Mouse (Mus musculus): Measurements from ENCODE around the gene Ndufaf7. TPM values are rescaled to one million over a fixed set of nuclear protein-coding genes. Genes with fewer than 3 reads are reported as not detected.

Ndufaf7 gene
- polyA plus RNA-seq (2012; rRNA removed) (18.3 and 27.8 TPM in 2 replicates), polyA plus RNA-seq (2014; fragmentation: Nextera tagmentation; extraction: Ambion mirVana) (49.7 and 53.2 TPM in 2 replicates)

DNA sequence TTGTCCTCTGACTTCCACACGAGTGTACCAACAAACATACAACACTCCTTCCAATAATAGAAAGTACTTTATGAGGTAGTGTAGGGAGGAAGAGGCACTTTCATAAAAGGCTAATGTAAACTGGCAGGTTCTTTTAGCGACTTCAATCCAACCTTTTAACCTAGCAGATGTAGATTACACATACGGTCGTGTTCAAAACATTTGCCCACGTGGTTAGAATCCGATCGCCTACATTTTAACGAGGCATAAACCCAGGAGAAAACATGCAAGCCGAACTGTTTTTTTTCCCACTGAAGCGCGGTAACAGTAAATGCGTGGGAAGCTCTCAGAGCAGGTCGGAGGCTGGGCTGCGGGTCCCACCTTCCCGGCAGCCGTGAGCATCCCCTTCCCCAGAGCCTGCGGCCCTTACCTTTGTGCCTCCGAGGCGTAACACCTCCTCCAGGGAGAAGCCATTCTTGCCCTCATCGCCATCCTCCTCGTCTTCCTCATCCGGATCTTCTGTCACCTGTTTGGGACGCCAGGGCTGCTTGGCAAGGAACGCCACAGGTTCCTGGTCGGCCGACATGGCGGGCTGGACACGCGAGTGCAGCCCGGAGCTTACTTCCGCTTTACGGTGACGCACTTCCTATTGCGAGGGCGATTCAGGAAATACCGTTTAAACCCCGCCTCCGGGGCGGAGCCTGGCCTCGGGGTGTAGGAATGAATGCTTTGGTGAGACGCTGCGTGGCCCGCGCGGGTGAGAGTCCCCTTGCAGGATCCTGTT lies at the start of gene Ndufaf7, which contains the start of gene Cebpz:
Ndufaf7 (plus strand) TSS at position 671 of the 763 bp plus-strand sequence.
Cebpz (minus strand) TSS at position 601 of the 763 bp plus-strand sequence.
- TF ChIP-seq POLR2A (IDR thresholded peaks at IDR 0.05; ENCODE audit: borderline replicate concordance, extremely low read depth, insufficient read depth, insufficient read length): peak; percentile 77; the same call in 1 of the 2 replicates
- peak within 1 kb of the TSS; percentile 79 for H3K4me3 ChIP-seq (replicated peaks; ENCODE audit: low read length)
- H3K9ac ChIP-seq (ENCODE audit: low read depth, low read length, severe bottlenecking): peak within 1 kb of the TSS; percentile 82
- peak within 1 kb of the TSS; percentile 60 for H3K4me2 ChIP-seq (replicated peaks; ENCODE audit: low read depth, low read length, severe bottlenecking)
- no peaks in the 10 kb centered on the region for H3K27me3 ChIP-seq (ENCODE audit: control insufficient read depth, insufficient read depth, low read length)
- no peaks in the 10 kb centered on the region for H3K9me3 ChIP-seq (ENCODE audit: control insufficient read depth, low read length)
- under 1% methylated on average over 45 of the region's 45 CpGs for WGBS
- H3K4me1 ChIP-seq (ENCODE audit: control insufficient read depth, insufficient read depth, low read length): peaks cover 5% of the 10 kb centered on the region
- DNase-seq (ENCODE audit: low spot score) (peak; percentile 97), ATAC-seq (ENCODE audit: low FRiP score, low read depth) (peak; percentile 100)
- no peak within 1 kb of the TSS for H3K27ac ChIP-seq (replicated peaks; ENCODE audit: low read depth, low read length)
- H3K36me3 ChIP-seq (ENCODE audit: control insufficient read depth, insufficient read depth, low read length): peaks cover 35% of the 10 kb centered on the region

- H3K36me3 ChIP-seq (ENCODE audit: control insufficient read depth, insufficient read depth, low read length): no peaks in the 10 kb centered on the region
- DNase-seq (ENCODE audit: low spot score) (no peak), ATAC-seq (ENCODE audit: low FRiP score, low read depth) (no peak)
- WGBS: 82% methylated on average over 4 of the region's 4 CpGs
- H3K4me2 ChIP-seq (replicated peaks; ENCODE audit: low read depth, low read length, severe bottlenecking): no peak overlapping the region
- no peak for TF ChIP-seq POLR2A (IDR thresholded peaks at IDR 0.05; ENCODE audit: borderline replicate concordance, extremely low read depth, insufficient read depth, insufficient read length)
- H3K4me1 ChIP-seq (ENCODE audit: control insufficient read depth, insufficient read depth, low read length): no peaks in the 10 kb centered on the region
- no peaks in the 10 kb centered on the region for H3K27me3 ChIP-seq (ENCODE audit: control insufficient read depth, insufficient read depth, low read length)
- no peak overlapping the region for H3K9ac ChIP-seq (ENCODE audit: low read depth, low read length, severe bottlenecking)
- H3K4me3 ChIP-seq (replicated peaks; ENCODE audit: low read length): no peak overlapping the region
- no peak overlapping the region for H3K27ac ChIP-seq (replicated peaks; ENCODE audit: low read depth, low read length)
- no peaks in the 10 kb centered on the region for H3K9me3 ChIP-seq (ENCODE audit: control insufficient read depth, low read length)
These were observed 48.4 kb upstream of the Ndufaf7 start for GRCm38 (mm10) chr17:78888554-78888953.

DNA sequence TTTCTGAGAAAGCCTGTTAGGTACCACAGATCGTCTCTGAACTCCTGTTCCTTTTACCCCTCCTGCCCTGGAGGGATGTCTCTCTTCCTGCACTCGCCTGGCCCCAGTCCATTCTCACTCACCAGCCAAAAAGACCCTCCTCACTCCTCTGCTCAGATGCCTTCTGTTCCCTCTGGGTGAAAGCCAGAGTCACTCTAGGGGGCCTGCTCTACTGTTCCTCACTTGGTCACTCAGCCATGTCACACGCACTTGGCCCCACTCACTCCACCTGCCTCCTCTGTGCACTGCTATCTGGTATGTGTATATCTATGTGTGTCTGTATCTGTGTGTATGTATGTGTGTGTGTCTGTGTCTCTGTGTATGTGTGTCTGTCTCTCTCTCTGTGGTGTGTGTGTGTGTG lies 47.8 kb upstream of the Ndufaf7 start:
- DNase-seq (ENCODE audit: low spot score) (no peak), ATAC-seq (ENCODE audit: low FRiP score, low read depth) (no peak)
- WGBS: 52% methylated on average over 3 of the region's 3 CpGs
- Histone ChIP-seq H3K27ac (replicated peaks; ENCODE audit: low read depth, low read length) (no peak overlapping the region), H3K9ac (ENCODE audit: low read depth, low read length, severe bottlenecking) (no peak overlapping the region), H3K4me2 (replicated peaks; ENCODE audit: low read depth, low read length, severe bottlenecking) (no peak overlapping the region), H3K9me3 (ENCODE audit: control insufficient read depth, low read length) (no peaks in the 10 kb centered on the region), H3K4me3 (replicated peaks; ENCODE audit: low read length) (no peak overlapping the region), H3K36me3 (ENCODE audit: control insufficient read depth, insufficient read depth, low read length) (no peaks in the 10 kb centered on the region), H3K4me1 (ENCODE audit: control insufficient read depth, insufficient read depth, low read length) (no peaks in the 10 kb centered on the region), H3K27me3 (ENCODE audit: control insufficient read depth, insufficient read depth, low read length) (no peaks in the 10 kb centered on the region)
- TF ChIP-seq POLR2A (IDR thresholded peaks at IDR 0.05; ENCODE audit: borderline replicate concordance, extremely low read depth, insufficient read depth, insufficient read length): no peak

DNA sequence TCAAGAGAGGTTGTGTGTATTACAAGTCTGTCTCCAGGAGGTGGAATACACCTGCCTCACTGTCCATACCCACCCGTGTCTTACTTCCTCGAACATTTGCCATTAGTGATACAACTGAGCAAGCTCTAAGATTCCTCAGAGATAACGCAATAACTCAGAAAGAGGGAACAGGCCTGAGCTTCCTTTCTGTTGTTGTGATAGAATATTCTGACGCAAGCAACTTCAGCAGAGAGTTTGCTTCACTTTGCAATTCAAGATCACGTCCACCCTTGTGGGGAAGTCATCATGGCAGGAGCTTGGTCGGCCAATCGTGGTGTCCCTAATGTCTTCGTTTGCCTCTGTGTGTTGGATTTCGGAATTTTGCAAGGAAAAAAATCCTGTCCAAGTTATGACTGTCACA lies 45.9 kb upstream of the Ndufaf7 start:
- ATAC-seq (ENCODE audit: low FRiP score, low read depth) (no peak), DNase-seq (ENCODE audit: low spot score) (no peak)
- Histone ChIP-seq H3K4me1 (ENCODE audit: control insufficient read depth, insufficient read depth, low read length) (peaks cover 2% of the 10 kb centered on the region; the same call in 1 of the 2 replicates), H3K4me2 (replicated peaks; ENCODE audit: low read depth, low read length, severe bottlenecking) (no peak overlapping the region), H3K9ac (ENCODE audit: low read depth, low read length, severe bottlenecking) (no peak overlapping the region), H3K36me3 (ENCODE audit: control insufficient read depth, insufficient read depth, low read length) (no peaks in the 10 kb centered on the region), H3K9me3 (ENCODE audit: control insufficient read depth, low read length) (no peaks in the 10 kb centered on the region), H3K4me3 (replicated peaks; ENCODE audit: low read length) (no peak overlapping the region), H3K27ac (replicated peaks; ENCODE audit: low read depth, low read length) (no peak overlapping the region), H3K27me3 (ENCODE audit: control insufficient read depth, insufficient read depth, low read length) (no peaks in the 10 kb centered on the region)
- 76% methylated on average over 9 of the region's 9 CpGs for WGBS
- TF ChIP-seq POLR2A (IDR thresholded peaks at IDR 0.05; ENCODE audit: borderline replicate concordance, extremely low read depth, insufficient read depth, insufficient read length): no peak

DNA sequence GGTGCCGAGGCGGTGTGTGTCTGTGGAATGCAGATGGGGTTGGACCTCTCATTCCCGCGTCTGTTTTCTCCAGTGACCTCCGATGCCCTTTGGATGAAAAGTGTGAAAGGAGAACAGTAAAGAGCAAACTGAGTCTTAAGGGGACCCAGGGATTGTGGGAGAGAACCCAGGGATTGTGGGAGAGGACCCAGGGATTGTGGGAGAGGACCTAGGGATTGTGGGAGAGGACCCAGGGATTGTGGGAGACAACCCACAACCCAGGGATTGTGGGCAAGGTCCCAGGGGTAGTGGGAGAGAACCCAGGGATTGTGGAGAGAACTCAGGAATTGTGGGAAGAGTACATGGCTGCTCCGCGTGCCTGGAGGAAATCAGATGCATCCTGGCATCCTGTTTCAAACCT lies 41.9 kb upstream of the Ndufaf7 start:
- 74% methylated on average over 7 of the region's 7 CpGs for WGBS
- no peak overlapping the region for H3K27ac ChIP-seq (replicated peaks; ENCODE audit: low read depth, low read length)
- H3K9ac ChIP-seq (ENCODE audit: low read depth, low read length, severe bottlenecking): 0 out of 2 replicates have a peak overlapping the region, but pooled peaks have one; percentile 43

More for the DNA sequence above, 41.9 kb upstream of the Ndufaf7 start:
- ATAC-seq (ENCODE audit: low FRiP score, low read depth): no peak
- H3K4me1 ChIP-seq (ENCODE audit: control insufficient read depth, insufficient read depth, low read length): peaks cover 2% of the 10 kb centered on the region; the same call in 1 of the 2 replicates
- H3K9me3 ChIP-seq (ENCODE audit: control insufficient read depth, low read length): no peaks in the 10 kb centered on the region
- no peak for DNase-seq (ENCODE audit: low spot score)
- no peak overlapping the region for H3K4me3 ChIP-seq (replicated peaks; ENCODE audit: low read length)
- H3K36me3 ChIP-seq (ENCODE audit: control insufficient read depth, insufficient read depth, low read length): no peaks in the 10 kb centered on the region
- no peaks in the 10 kb centered on the region for H3K27me3 ChIP-seq (ENCODE audit: control insufficient read depth, insufficient read depth, low read length)
- peak overlapping the region; percentile 43 for H3K4me2 ChIP-seq (replicated peaks; ENCODE audit: low read depth, low read length, severe bottlenecking)
- no peak for TF ChIP-seq POLR2A (IDR thresholded peaks at IDR 0.05; ENCODE audit: borderline replicate concordance, extremely low read depth, insufficient read depth, insufficient read length)

Measured in limb, embryonic 14.5 days (tissue).